Mouse (Mus musculus): ENCODE data around the gene Ankrd55. TPM values are rescaled to one million over a fixed set of nuclear protein-coding genes. Genes with fewer than 3 reads are reported as not detected.

Gene Ankrd55
- 0.09 TPM in 1 of 2 replicates, not detected in the other for polyA plus RNA-seq (2012; rRNA removed)

GRCm38 (mm10) chr13:112288225-112289178, at the start of gene Ankrd55:
Gene Ankrd55, plus strand, starts transcription at chr13:112288451.

Other genes with a start within 250 kb of the Ankrd55 start
- gene Il6st, start 175.6 kb downstream of the Ankrd55 start, polyA plus RNA-seq (2012; rRNA removed), result 6.1 and 8.7 TPM in 2 replicates